Mouse (Mus musculus) CD4-positive, CD25-positive, alpha-beta regulatory T cell, adult 4 months (primary cell): ENCODE data around the gene Mfsd9. TPM values are rescaled to one million over a fixed set of nuclear protein-coding genes. Genes with fewer than 3 reads are reported as not detected.
"Not testable (repeated sequence)": the region's sequence is repeated elsewhere in the genome, so short reads cannot be mapped to it uniquely, and the experiment has no call there.

ENCODE experiments used
- ATAC-seq: one replicate; pipeline ENCODE4 v1.8.0; 2017
- polyA plus RNA-seq, 2 experiments: library from polyadenylated mRNA; unstranded; fragments of 100-300 nt; shearing (Covaris generic); gene quantifications; one replicate each; pipeline ENCODE4 v1.2.1; 2017

Gene Mfsd9
- polyA plus RNA-seq, 2 experiments from 2014 or later = 2.1 to 2.3 TPM

- no peak for ATAC-seq
Observed at GRCm38 (mm10) chr1:40776763-40777162, 13.7 kb downstream of the Mfsd9 start.

GRCm38 (mm10) chr1:40776102-40776501, 14.4 kb downstream of the Mfsd9 start:
- no peak for ATAC-seq

GRCm38 (mm10) chr1:40774040-40774439, 16.4 kb downstream of the Mfsd9 start:
- ATAC-seq = no peak

GRCm38 (mm10) chr1:40773234-40773633, 17.3 kb downstream of the Mfsd9 start:
- no peak for ATAC-seq

GRCm38 (mm10) chr1:40771196-40771970, 19.1 kb downstream of the Mfsd9 start:
- ATAC-seq = no peak

GRCm38 (mm10) chr1:40769331-40769894, 21.1 kb downstream of the Mfsd9 start:
- no peak for ATAC-seq

GRCm38 (mm10) chr1:40768606-40769005, 21.9 kb downstream of the Mfsd9 start:
- ATAC-seq = no peak

GRCm38 (mm10) chr1:40767588-40767987, 22.9 kb downstream of the Mfsd9 start:
- ATAC-seq = no peak

- ATAC-seq = no peak
Observed at GRCm38 (mm10) chr1:40765521-40765920, 25.0 kb downstream of the Mfsd9 start.

GRCm38 (mm10) chr1:40764701-40765275, 25.7 kb downstream of the Mfsd9 start:
- ATAC-seq = no peak

- ATAC-seq = no peak
Observed at GRCm38 (mm10) chr1:40764042-40764441, 26.4 kb downstream of the Mfsd9 start.

GRCm38 (mm10) chr1:40759751-40760445, 30.6 kb downstream of the Mfsd9 start:
- no peak for ATAC-seq

- ATAC-seq = no peak
Observed at GRCm38 (mm10) chr1:40746089-40746488, 44.4 kb downstream of the Mfsd9 start.

- ATAC-seq = no peak
Observed at GRCm38 (mm10) chr1:40740739-40741138, 49.7 kb downstream of the Mfsd9 start.

GRCm38 (mm10) chr1:40738246-40738645, 52.2 kb downstream of the Mfsd9 start:
- not testable (repeated sequence) for ATAC-seq

GRCm38 (mm10) chr1:40737671-40738070, 52.8 kb downstream of the Mfsd9 start:
- ATAC-seq = no peak

- ATAC-seq = no peak
Observed at GRCm38 (mm10) chr1:40728636-40729035, 61.9 kb downstream of the Mfsd9 start.

GRCm38 (mm10) chr1:40727404-40727803, 63.1 kb downstream of the Mfsd9 start:
- no peak for ATAC-seq

- ATAC-seq = no peak
Observed at GRCm38 (mm10) chr1:40726051-40726450, 64.4 kb downstream of the Mfsd9 start.
